Mouse (Mus musculus): ENCODE data around the gene Gm4553. TPM values are rescaled to one million over a fixed set of nuclear protein-coding genes. Genes with fewer than 3 reads are reported as not detected.
"Not testable (repeated sequence)": the region's sequence is repeated elsewhere in the genome, so short reads cannot be mapped to it uniquely, and the experiment has no call there.

Gm4553 gene
- not detected in 2 replicates for total RNA-seq (2012; rRNA removed)

DNA sequence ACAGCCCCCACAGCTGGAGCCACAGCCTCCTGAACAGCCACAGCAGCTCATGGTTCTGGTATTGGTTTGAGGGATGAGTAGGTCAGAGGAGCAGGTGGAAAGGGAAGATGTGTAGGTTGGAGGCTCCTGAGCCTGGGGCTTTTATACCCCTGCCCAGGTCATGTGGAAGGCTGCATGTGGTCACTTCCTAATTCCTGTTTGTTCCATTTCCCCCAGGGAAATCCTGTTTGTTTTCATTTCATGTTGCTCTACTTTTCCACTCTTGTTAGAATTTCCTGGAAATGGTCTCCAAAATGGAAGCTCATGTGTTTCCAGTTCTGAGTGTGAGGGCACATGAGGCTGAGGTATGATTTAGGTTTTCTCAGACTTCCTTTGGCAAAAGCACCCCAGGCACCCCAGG lies at the start of gene Gm4553:
Gene Gm4553 (minus strand): TSS at position 101 of the 400 bp plus-strand sequence.
- H3K27ac ChIP-seq (ENCODE audit: insufficient read depth, low read depth, low read length, poor library complexity, severe bottlenecking); H3K4me1 ChIP-seq (ENCODE audit: control insufficient read depth in 2 of 2, insufficient read depth in 2 of 2, low read length in 2 of 2, poor library complexity in 1 of 2); in situ Hi-C loops (cut with MboI; ENCODE audit: low sequenced_read_pairs in 2 of 2, unreplicated experiment in 2 of 2); H3K4me3 ChIP-seq (ENCODE audit: insufficient read depth in 1 of 2, low read depth in 1 of 2, low read length in 2 of 2, poor library complexity in 1 of 2, severe bottlenecking in 1 of 2); H3K9me3 ChIP-seq (ENCODE audit: control insufficient read depth, insufficient read depth, low read depth, low read length); H3K36me3 ChIP-seq (ENCODE audit: control insufficient read depth, insufficient read depth, low read length, poor library complexity, severe bottlenecking); DNase-seq (ENCODE audit: low read depth, low spot score); H3K9ac ChIP-seq (ENCODE audit: insufficient read depth, low read depth, low read length, poor library complexity, severe bottlenecking): not testable (repeated sequence)

- H3K9ac ChIP-seq (ENCODE audit: insufficient read depth, low read depth, low read length, poor library complexity, severe bottlenecking); in situ Hi-C loops (cut with MboI; ENCODE audit: low sequenced_read_pairs in 2 of 2, unreplicated experiment in 2 of 2); H3K9me3 ChIP-seq (ENCODE audit: control insufficient read depth, insufficient read depth, low read depth, low read length); H3K4me3 ChIP-seq (ENCODE audit: insufficient read depth in 1 of 2, low read depth in 1 of 2, low read length in 2 of 2, poor library complexity in 1 of 2, severe bottlenecking in 1 of 2); DNase-seq (ENCODE audit: low read depth, low spot score); H3K27ac ChIP-seq (ENCODE audit: insufficient read depth, low read depth, low read length, poor library complexity, severe bottlenecking); H3K4me1 ChIP-seq (ENCODE audit: control insufficient read depth in 2 of 2, insufficient read depth in 2 of 2, low read length in 2 of 2, poor library complexity in 1 of 2); H3K36me3 ChIP-seq (ENCODE audit: control insufficient read depth, insufficient read depth, low read length, poor library complexity, severe bottlenecking): not testable (repeated sequence)
Measured at GRCm38 (mm10) chr7:142212136-142212535, 46.6 kb upstream of the Gm4553 start.

DNA sequence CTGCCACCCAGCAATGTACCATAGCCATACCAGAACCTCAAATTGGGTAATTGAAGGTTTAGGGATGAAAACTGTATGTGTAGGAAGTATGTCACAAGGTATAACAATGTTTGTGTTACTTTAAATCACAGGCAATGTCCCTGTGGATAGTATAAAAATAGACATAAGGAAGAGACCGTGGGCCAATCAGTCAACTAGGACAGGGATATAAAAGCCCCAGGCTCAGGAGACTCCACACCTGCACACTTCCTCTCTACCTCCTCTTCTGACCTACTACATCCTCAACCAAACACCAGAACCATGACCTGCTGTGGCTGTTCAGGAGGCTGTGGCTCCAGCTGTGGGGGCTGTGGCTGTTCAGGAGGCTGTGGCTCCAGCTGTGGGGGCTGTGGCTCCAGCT lies 46.0 kb upstream of the Gm4553 start, which contains the start of gene Gm7579:
Gene Gm7579 (plus strand): TSS at position 301 of the 400 bp plus-strand sequence.
- Histone ChIP-seq H3K4me1 (ENCODE audit: control insufficient read depth in 2 of 2, insufficient read depth in 2 of 2, low read length in 2 of 2, poor library complexity in 1 of 2) (peaks cover 3 to 4% of the 10 kb centered on the region in 2 experiments; a peak in 1 of 4 replicates), H3K9me3 (ENCODE audit: control insufficient read depth, insufficient read depth, low read depth, low read length) (no peaks in the 10 kb centered on the region), H3K36me3 (ENCODE audit: control insufficient read depth, insufficient read depth, low read length, poor library complexity, severe bottlenecking) (no peaks in the 10 kb centered on the region), H3K4me3 (ENCODE audit: insufficient read depth in 1 of 2, low read depth in 1 of 2, low read length in 2 of 2, poor library complexity in 1 of 2, severe bottlenecking in 1 of 2) (no peak within 1 kb of the TSS), H3K9ac (ENCODE audit: insufficient read depth, low read depth, low read length, poor library complexity, severe bottlenecking) (no peak within 1 kb of the TSS), H3K27ac (ENCODE audit: insufficient read depth, low read depth, low read length, poor library complexity, severe bottlenecking) (no peak within 1 kb of the TSS)
- in situ Hi-C loops (cut with MboI; ENCODE audit: low sequenced_read_pairs in 2 of 2, unreplicated experiment in 2 of 2): no loop called here
- TF ChIP-seq MAFK (IDR thresholded peaks at IDR 0.05; ENCODE audit: insufficient read depth, low read depth, low read length): no peak
- no peak for TF ChIP-seq HCFC1 (IDR thresholded peaks at IDR 0.05; ENCODE audit: borderline replicate concordance, insufficient read depth, low read length)
- TF ChIP-seq ZNF384 (IDR thresholded peaks at IDR 0.05; ENCODE audit: low read depth, low read length): no peak
- no peak for TF ChIP-seq ZC3H11A (IDR thresholded peaks at IDR 0.05; ENCODE audit: borderline replicate concordance, low read depth, low read length)
- no peak for TF ChIP-seq CHD2 (IDR thresholded peaks at IDR 0.05; ENCODE audit: low read depth, low read length)
- no peak for DNase-seq (ENCODE audit: low read depth, low spot score)

DNA sequence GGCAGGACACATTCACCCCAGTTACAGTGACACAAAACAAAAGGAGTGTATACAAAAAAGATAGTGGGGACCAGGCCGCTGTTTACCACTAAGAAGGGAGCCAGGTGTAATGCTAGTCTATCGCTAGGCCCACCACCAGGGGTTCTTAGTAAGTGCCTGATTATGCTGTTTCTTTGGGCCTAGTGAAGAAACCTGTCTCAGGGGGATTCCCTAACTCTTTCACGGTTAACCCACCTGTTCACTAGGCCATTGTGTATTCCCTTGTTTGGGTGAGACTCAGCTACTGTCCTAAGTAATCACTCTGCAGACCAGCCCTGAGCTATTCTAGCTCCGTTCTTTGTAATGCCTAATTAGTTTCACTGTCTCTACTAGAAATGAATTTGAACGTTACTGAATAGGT lies 41.4 kb upstream of the Gm4553 start:
- in situ Hi-C loops (cut with MboI; ENCODE audit: low sequenced_read_pairs in 2 of 2, unreplicated experiment in 2 of 2); H3K4me1 ChIP-seq (ENCODE audit: control insufficient read depth in 2 of 2, insufficient read depth in 2 of 2, low read length in 2 of 2, poor library complexity in 1 of 2); H3K4me3 ChIP-seq (ENCODE audit: insufficient read depth in 1 of 2, low read depth in 1 of 2, low read length in 2 of 2, poor library complexity in 1 of 2, severe bottlenecking in 1 of 2); H3K27ac ChIP-seq (ENCODE audit: insufficient read depth, low read depth, low read length, poor library complexity, severe bottlenecking); H3K36me3 ChIP-seq (ENCODE audit: control insufficient read depth, insufficient read depth, low read length, poor library complexity, severe bottlenecking); H3K9ac ChIP-seq (ENCODE audit: insufficient read depth, low read depth, low read length, poor library complexity, severe bottlenecking); H3K9me3 ChIP-seq (ENCODE audit: control insufficient read depth, insufficient read depth, low read depth, low read length); DNase-seq (ENCODE audit: low read depth, low spot score): not testable (repeated sequence)

DNA sequence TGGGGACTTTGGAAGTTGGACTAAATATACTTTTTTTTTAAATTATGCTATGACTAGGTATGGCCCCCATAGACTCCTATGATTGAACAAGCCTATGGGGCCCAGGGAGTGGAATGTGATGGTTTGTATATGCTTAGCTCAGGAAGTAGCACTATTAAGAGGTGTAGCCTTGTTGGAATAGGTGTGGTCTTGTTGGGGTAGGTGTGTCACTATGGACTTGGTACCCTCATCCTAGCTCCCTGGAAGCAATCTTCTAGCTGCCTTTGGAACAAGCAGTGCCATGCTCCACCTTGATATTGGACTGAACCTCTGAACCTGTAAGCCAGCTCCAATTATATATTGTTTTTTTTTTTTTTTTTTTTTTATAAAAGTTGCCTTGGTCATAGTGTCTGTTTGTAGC lies 39.9 kb upstream of the Gm4553 start:
- Histone ChIP-seq H3K27ac (ENCODE audit: insufficient read depth, low read depth, low read length, poor library complexity, severe bottlenecking) (no peak overlapping the region), H3K9ac (ENCODE audit: insufficient read depth, low read depth, low read length, poor library complexity, severe bottlenecking) (no peak overlapping the region), H3K9me3 (ENCODE audit: control insufficient read depth, insufficient read depth, low read depth, low read length) (no peaks in the 10 kb centered on the region), H3K36me3 (ENCODE audit: control insufficient read depth, insufficient read depth, low read length, poor library complexity, severe bottlenecking) (no peaks in the 10 kb centered on the region), H3K4me1 (ENCODE audit: control insufficient read depth in 2 of 2, insufficient read depth in 2 of 2, low read length in 2 of 2, poor library complexity in 1 of 2) (peaks cover 0 to 5% of the 10 kb centered on the region in 2 experiments; a peak in 1 of 4 replicates), H3K4me3 (ENCODE audit: insufficient read depth in 1 of 2, low read depth in 1 of 2, low read length in 2 of 2, poor library complexity in 1 of 2, severe bottlenecking in 1 of 2) (no peak overlapping the region)
- no peak for DNase-seq (ENCODE audit: low read depth, low spot score)
- TF ChIP-seq HCFC1 (IDR thresholded peaks at IDR 0.05; ENCODE audit: borderline replicate concordance, insufficient read depth, low read length) (no peak), ZC3H11A (IDR thresholded peaks at IDR 0.05; ENCODE audit: borderline replicate concordance, low read depth, low read length) (no peak), CHD2 (IDR thresholded peaks at IDR 0.05; ENCODE audit: low read depth, low read length) (no peak), MAFK (IDR thresholded peaks at IDR 0.05; ENCODE audit: insufficient read depth, low read depth, low read length) (no peak), ZNF384 (IDR thresholded peaks at IDR 0.05; ENCODE audit: low read depth, low read length) (no peak)
- in situ Hi-C loops (cut with MboI; ENCODE audit: low sequenced_read_pairs in 2 of 2, unreplicated experiment in 2 of 2): no loop called here

All from ES-E14 (cell line).